Mouse (Mus musculus): ENCODE results near the gene Nyap2.

DNA sequence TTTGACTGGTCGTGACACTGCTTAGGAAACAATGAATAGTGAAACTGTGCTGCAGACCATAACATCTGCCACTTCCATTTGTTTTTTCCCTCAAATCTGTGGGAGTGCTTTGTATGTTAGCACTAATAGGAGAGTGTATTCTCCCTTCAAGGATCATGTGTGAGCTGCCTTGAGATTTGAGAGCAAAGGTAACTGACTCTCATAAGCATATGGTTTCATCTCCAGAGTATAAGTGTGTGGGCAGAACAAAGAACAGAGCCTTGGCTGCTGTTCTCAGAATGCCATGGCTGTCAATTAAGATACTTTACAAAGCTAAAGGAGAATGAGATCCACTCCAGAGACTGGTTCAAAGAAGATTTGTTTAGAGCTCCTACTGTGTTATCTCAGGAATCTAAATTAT is 96.6 kb downstream of the Nyap2 start:
- no peak for TF ChIP-seq CTCF (IDR thresholded peaks at IDR 0.05; ENCODE audit: borderline replicate concordance, control insufficient read depth, extremely low read depth, insufficient read depth, low read length, poor library complexity)
- no peak for TF ChIP-seq POLR2A (IDR thresholded peaks at IDR 0.05; ENCODE audit: control insufficient read depth, extremely low read depth, insufficient read depth, low read length, poor library complexity)

Measured in thymus, adult 2 months (tissue).